Mouse (Mus musculus) retina, postnatal 7 days (tissue): ENCODE results near the gene Erc1.

Experiments used
- DNase-seq: peaks from one replicate; pipeline ENCODE4 v3.0.0-alpha.2; 2012; ENCODE audit warnings: low read depth, low spot score

Erc1 gene

GRCm38 (mm10) chr6:119590872-119591271 is 257.1 kb downstream of the Erc1 start:
- no peak for DNase-seq

GRCm38 (mm10) chr6:119587897-119588296 is 260.1 kb downstream of the Erc1 start:
- no peak for DNase-seq

- DNase-seq, result no peak
Measured at GRCm38 (mm10) chr6:119587454-119587853, 260.5 kb downstream of the Erc1 start.

- DNase-seq, result no peak
Measured at GRCm38 (mm10) chr6:119585652-119586375, 262.2 kb downstream of the Erc1 start.

GRCm38 (mm10) chr6:119584061-119584460 is 263.9 kb downstream of the Erc1 start:
- no peak for DNase-seq

GRCm38 (mm10) chr6:119583165-119583564 is 264.8 kb downstream of the Erc1 start:
- DNase-seq, result no peak

GRCm38 (mm10) chr6:119576706-119577105 is 271.3 kb downstream of the Erc1 start:
- no peak for DNase-seq

GRCm38 (mm10) chr6:119575331-119575730 is 272.6 kb downstream of the Erc1 start:
- DNase-seq, result no peak

GRCm38 (mm10) chr6:119572296-119572695 is 275.7 kb downstream of the Erc1 start:
- no peak for DNase-seq

- DNase-seq, result no peak
Measured at GRCm38 (mm10) chr6:119570797-119571196, 277.2 kb downstream of the Erc1 start.

- DNase-seq, result no peak
Measured at GRCm38 (mm10) chr6:119568339-119568738, 279.6 kb downstream of the Erc1 start.

- DNase-seq, result no peak
Measured at GRCm38 (mm10) chr6:119565451-119566379, 282.3 kb downstream of the Erc1 start.

GRCm38 (mm10) chr6:119562558-119562957 is 285.4 kb downstream of the Erc1 start:
- DNase-seq, result no peak

GRCm38 (mm10) chr6:119558855-119559254 is 289.1 kb downstream of the Erc1 start:
- DNase-seq, result no peak

GRCm38 (mm10) chr6:119554439-119554838 is 293.5 kb downstream of the Erc1 start:
- DNase-seq, result no peak

- no peak for DNase-seq
Measured at GRCm38 (mm10) chr6:119544518-119544864, 303.5 kb downstream of the Erc1 start.

- DNase-seq, result no peak
Measured at GRCm38 (mm10) chr6:119543803-119544517, 304.0 kb downstream of the Erc1 start, which contains the start of gene Wnt5b. Gene Wnt5b, minus strand, starts transcription at chr6:119544347.

GRCm38 (mm10) chr6:119543456-119543802 is 304.5 kb downstream of the Erc1 start:
- DNase-seq, result no peak

- DNase-seq, result no peak
Measured at GRCm38 (mm10) chr6:119535867-119536266, 312.1 kb downstream of the Erc1 start.

GRCm38 (mm10) chr6:119533170-119533709 is 314.7 kb downstream of the Erc1 start:
- DNase-seq, result no peak

- DNase-seq, result no peak
Measured at GRCm38 (mm10) chr6:119529659-119530058, 318.3 kb downstream of the Erc1 start.

GRCm38 (mm10) chr6:119526498-119526897 is 321.5 kb downstream of the Erc1 start:
- no peak for DNase-seq
